Mouse (Mus musculus) macrophage (primary cell): ENCODE measurements around the gene Ptprn2. TPM values are rescaled to one million over a fixed set of nuclear protein-coding genes. Genes with fewer than 3 reads are reported as not detected.

ENCODE experiments used
- H3K27ac ChIP-seq: fragments of 350-480 bp; formaldehyde crosslinking; 2 replicates; pipeline ENCODE4 v1.9.0; 2021
- H3K36me3 ChIP-seq: fragments of 350-480 bp; formaldehyde crosslinking; 2 replicates; pipeline ENCODE4 v1.9.0; 2021; ENCODE audit errors: inconsistent target
- H3K4me3 ChIP-seq: fragments of 350-480 bp; formaldehyde crosslinking; 2 replicates; pipeline ENCODE4 v1.9.0; 2021; ENCODE audit errors: inconsistent target
- H3K79me2 ChIP-seq: fragments of 350-480 bp; formaldehyde crosslinking; 2 replicates; pipeline ENCODE4 v1.9.0; 2021; ENCODE audit errors: inconsistent target
- WGBS: methylation state at CpG from one replicate; pipeline ENCODE4 v1.1.7; 2026; ENCODE audit warnings: inconsistent platforms; ENCODE audit not compliant: missing documents; 5-methylcytosine and 5-hydroxymethylcytosine counted together
- polyA plus RNA-seq: library from polyadenylated mRNA; stranded (reverse); fragments of 250-400 nt; gene quantifications from 3 replicates; pipeline ENCODE4 v1.2.4, GENCODE M21; 2018; ENCODE audit warnings: inconsistent platforms

The Ptprn2 gene
- polyA plus RNA-seq, 1 experiment from 2014 or later, result 0.06 TPM

- no peak overlapping the region for H3K27ac ChIP-seq
- H3K79me2 ChIP-seq, result no peaks in the 10 kb centered on the region
- H3K4me3 ChIP-seq, result no peak overlapping the region
- no peaks in the 10 kb centered on the region for H3K36me3 ChIP-seq
- WGBS, result 80% methylated on average over 10 of the region's 10 CpGs
Measured at GRCm38 (mm10) chr12:116621325-116622040, 136.0 kb downstream of the Ptprn2 start.

- no peak overlapping the region for H3K4me3 ChIP-seq
- no peaks in the 10 kb centered on the region for H3K36me3 ChIP-seq
- 80% methylated on average over 6 of the region's 6 CpGs for WGBS
- H3K79me2 ChIP-seq, result no peaks in the 10 kb centered on the region
- H3K27ac ChIP-seq, result no peak overlapping the region
Measured at GRCm38 (mm10) chr12:116622665-116623387, 137.3 kb downstream of the Ptprn2 start.

- no peaks in the 10 kb centered on the region for H3K36me3 ChIP-seq
- no peak overlapping the region for H3K4me3 ChIP-seq
- WGBS, result 53% methylated on average over 9 of the region's 9 CpGs
- no peaks in the 10 kb centered on the region for H3K79me2 ChIP-seq
- H3K27ac ChIP-seq, result no peak overlapping the region
Measured at GRCm38 (mm10) chr12:116625391-116626281, 140.1 kb downstream of the Ptprn2 start.

GRCm38 (mm10) chr12:116628992-116629391 is 143.5 kb downstream of the Ptprn2 start:
- H3K4me3 ChIP-seq, result no peak overlapping the region
- H3K36me3 ChIP-seq, result no peaks in the 10 kb centered on the region
- no peak overlapping the region for H3K27ac ChIP-seq
- H3K79me2 ChIP-seq, result no peaks in the 10 kb centered on the region
- 41% methylated on average over 3 of the region's 3 CpGs for WGBS

GRCm38 (mm10) chr12:116637498-116637897 is 152.0 kb downstream of the Ptprn2 start:
- H3K27ac ChIP-seq, result no peak overlapping the region
- no peak overlapping the region for H3K4me3 ChIP-seq
- H3K36me3 ChIP-seq, result no peaks in the 10 kb centered on the region
- H3K79me2 ChIP-seq, result no peaks in the 10 kb centered on the region
- 33% methylated on average over 2 of the region's 2 CpGs for WGBS

- Histone ChIP-seq H3K4me3 (no peak overlapping the region), H3K79me2 (no peaks in the 10 kb centered on the region), H3K27ac (no peak overlapping the region), H3K36me3 (no peaks in the 10 kb centered on the region)
- 2% methylated on average over 4 of the region's 4 CpGs for WGBS
Measured at GRCm38 (mm10) chr12:116640871-116641270, 155.4 kb downstream of the Ptprn2 start.

GRCm38 (mm10) chr12:116641339-116642190 is 156.0 kb downstream of the Ptprn2 start:
- 36% methylated on average over 14 of the region's 14 CpGs for WGBS
- Histone ChIP-seq H3K27ac (no peak overlapping the region), H3K4me3 (no peak overlapping the region), H3K79me2 (no peaks in the 10 kb centered on the region), H3K36me3 (no peaks in the 10 kb centered on the region)

GRCm38 (mm10) chr12:116642191-116642549 is 156.7 kb downstream of the Ptprn2 start:
- Histone ChIP-seq H3K4me3 (no peak overlapping the region), H3K27ac (no peak overlapping the region), H3K36me3 (no peaks in the 10 kb centered on the region), H3K79me2 (no peaks in the 10 kb centered on the region)
- 70% methylated on average over 4 of the region's 4 CpGs for WGBS

- Histone ChIP-seq H3K36me3 (no peaks in the 10 kb centered on the region), H3K79me2 (no peaks in the 10 kb centered on the region), H3K4me3 (no peak overlapping the region), H3K27ac (no peak overlapping the region)
Measured at GRCm38 (mm10) chr12:116646771-116647170, 161.3 kb downstream of the Ptprn2 start.

- Histone ChIP-seq H3K79me2 (no peaks in the 10 kb centered on the region), H3K36me3 (no peaks in the 10 kb centered on the region), H3K4me3 (no peak overlapping the region), H3K27ac (no peak overlapping the region)
- 78% methylated on average over 4 of the region's 4 CpGs for WGBS
Measured at GRCm38 (mm10) chr12:116648584-116649206, 163.2 kb downstream of the Ptprn2 start.

- Histone ChIP-seq H3K4me3 (no peak overlapping the region), H3K79me2 (no peaks in the 10 kb centered on the region), H3K27ac (no peak overlapping the region), H3K36me3 (no peaks in the 10 kb centered on the region)
- WGBS, result 60% methylated on average over 1 of the region's 1 CpGs
Measured at GRCm38 (mm10) chr12:116653684-116654083, 168.2 kb downstream of the Ptprn2 start.

GRCm38 (mm10) chr12:116660076-116660475 is 174.6 kb downstream of the Ptprn2 start:
- no peaks in the 10 kb centered on the region for H3K79me2 ChIP-seq
- no peak overlapping the region for H3K27ac ChIP-seq
- WGBS, result 25% methylated on average over 7 of the region's 7 CpGs

GRCm38 (mm10) chr12:116661018-116661417 is 175.5 kb downstream of the Ptprn2 start:
- Histone ChIP-seq H3K27ac (no peak overlapping the region), H3K4me3 (no peak overlapping the region), H3K79me2 (no peaks in the 10 kb centered on the region), H3K36me3 (no peaks in the 10 kb centered on the region)
- WGBS, result 83% methylated on average over 4 of the region's 4 CpGs

More at GRCm38 (mm10) chr12:116660076-116660475, 174.6 kb downstream of the Ptprn2 start:
- no peaks in the 10 kb centered on the region for H3K36me3 ChIP-seq
- no peak overlapping the region for H3K4me3 ChIP-seq

GRCm38 (mm10) chr12:116677701-116678100 is 192.2 kb downstream of the Ptprn2 start:
- no peaks in the 10 kb centered on the region for H3K36me3 ChIP-seq
- 73% methylated on average over 3 of the region's 3 CpGs for WGBS
- H3K4me3 ChIP-seq, result no peak overlapping the region
- H3K27ac ChIP-seq, result no peak overlapping the region
- no peaks in the 10 kb centered on the region for H3K79me2 ChIP-seq
